Mouse (Mus musculus) bone marrow macrophage, adult 2 months (primary cell): Measurements from ENCODE around the gene Mdm2.

Experiments used
- CTCF ChIP-seq: IDR thresholded peaks from 2 replicates; pipeline ENCODE4 v1.5.1; 2012; ENCODE audit warnings: low read depth, mild to moderate bottlenecking, low read length, moderate library complexity
- POLR2A ChIP-seq: IDR thresholded peaks from 2 replicates; pipeline ENCODE4 v1.6.1; 2012; ENCODE audit warnings: mild to moderate bottlenecking, low read depth, low read length, borderline replicate concordance

- TF ChIP-seq CTCF (no peak), POLR2A (no peak)
Observed at GRCm38 (mm10) chr10:117642491-117643262, 67.9 kb downstream of the Mdm2 start.
